Mouse (Mus musculus): ENCODE measurements around the gene Itprid2.

DNA sequence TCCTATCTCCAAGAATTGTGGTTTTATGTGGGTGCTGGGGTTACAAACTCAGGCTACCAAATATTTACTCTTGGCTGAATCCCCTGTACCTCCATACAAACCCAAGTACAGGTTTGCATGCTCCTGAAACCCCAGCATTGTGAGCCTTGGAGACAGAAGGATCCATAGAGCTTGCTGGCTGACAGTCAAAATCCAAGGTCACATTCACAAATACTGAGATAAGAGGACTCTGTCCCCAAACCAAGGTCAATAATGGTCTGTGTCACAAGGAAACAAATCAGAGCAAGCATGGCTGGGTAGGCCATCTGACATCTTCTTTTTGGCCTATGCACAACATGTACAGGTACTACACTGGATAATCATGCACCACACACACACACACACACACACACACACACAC is 82.7 kb downstream of the Itprid2 start:
- TF ChIP-seq CTCF (IDR thresholded peaks at IDR 0.05; ENCODE audit: low read depth) (no peak), EP300 (IDR thresholded peaks at IDR 0.05; ENCODE audit: low read depth) (no peak)
